Mouse (Mus musculus): ENCODE data around the gene Was. TPM values are rescaled to one million over a fixed set of nuclear protein-coding genes. Genes with fewer than 3 reads are reported as not detected.
"Not testable (repeated sequence)": the region's sequence is repeated elsewhere in the genome, so short reads cannot be mapped to it uniquely, and the experiment has no call there.

Gene Was
- polyA plus RNA-seq, 1 experiment: 2.8 TPM

DNA sequence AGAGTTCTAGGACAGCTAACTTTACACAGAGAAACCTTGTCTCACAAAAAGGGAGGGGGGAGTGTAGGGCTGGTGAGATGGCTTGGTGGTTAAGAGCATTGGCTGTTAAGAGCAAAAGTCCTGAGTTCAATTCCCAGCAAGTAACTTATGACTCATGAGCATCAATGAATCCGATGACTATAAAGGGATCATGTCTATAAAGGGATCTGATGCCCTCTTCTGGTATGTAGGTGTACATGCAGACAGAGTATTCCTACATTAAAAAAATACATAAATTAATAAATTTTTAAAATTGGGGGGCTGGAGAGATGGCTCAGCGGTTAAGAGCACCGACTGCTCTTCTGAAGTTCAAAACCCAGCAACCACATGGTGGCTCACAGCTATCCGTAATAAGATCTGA, 25.0 kb upstream of the Was start:
- H3K4me3 ChIP-seq (replicated peaks): no peak overlapping the region
- peaks cover 5% of the 10 kb centered on the region for H3K9me3 ChIP-seq (ENCODE audit: control insufficient read depth, low read length)
- H3K4me1 ChIP-seq (ENCODE audit: control insufficient read depth): peaks cover 4% of the 10 kb centered on the region; the same call in 1 of the 2 replicates
- no peak for TF ChIP-seq TAL1 (IDR thresholded peaks at IDR 0.05; ENCODE audit: low read length)
- no peak for TF ChIP-seq GATA1 (IDR thresholded peaks at IDR 0.05; ENCODE audit: low read length)
- no peaks in the 10 kb centered on the region for H3K27me3 ChIP-seq (ENCODE audit: control insufficient read depth)
- H3K36me3 ChIP-seq (ENCODE audit: control insufficient read depth): peaks cover 3% of the 10 kb centered on the region

DNA sequence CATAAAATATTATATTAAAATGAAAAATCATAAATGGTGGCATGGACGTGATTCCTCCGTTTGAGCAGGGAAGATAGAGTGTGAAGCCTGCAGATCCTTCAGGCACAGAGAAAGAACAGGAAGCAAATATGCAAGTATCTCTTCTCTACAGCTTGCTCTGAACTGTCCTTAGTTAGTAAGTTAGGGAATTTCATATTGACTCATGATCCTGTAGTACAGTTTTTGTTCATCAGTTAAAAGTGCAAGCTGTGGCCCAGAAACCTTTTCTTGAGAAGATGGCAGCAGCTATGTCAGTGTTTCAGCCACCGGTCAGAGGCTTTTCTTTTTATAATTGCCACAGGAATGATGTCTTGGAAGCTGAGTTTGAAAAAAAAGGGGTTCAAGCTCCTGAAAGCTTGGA, 14.7 kb upstream of the Was start:
- Histone ChIP-seq H3K27me3 (ENCODE audit: control insufficient read depth) (no peaks in the 10 kb centered on the region), H3K4me1 (ENCODE audit: control insufficient read depth) (peaks cover 31% of the 10 kb centered on the region), H3K4me3 (replicated peaks) (no peak overlapping the region), H3K36me3 (ENCODE audit: control insufficient read depth) (no peaks in the 10 kb centered on the region), H3K9me3 (ENCODE audit: control insufficient read depth, low read length) (no peaks in the 10 kb centered on the region)
- TF ChIP-seq TAL1 (IDR thresholded peaks at IDR 0.05; ENCODE audit: low read length): no peak
- no peak for TF ChIP-seq GATA1 (IDR thresholded peaks at IDR 0.05; ENCODE audit: low read length)

DNA sequence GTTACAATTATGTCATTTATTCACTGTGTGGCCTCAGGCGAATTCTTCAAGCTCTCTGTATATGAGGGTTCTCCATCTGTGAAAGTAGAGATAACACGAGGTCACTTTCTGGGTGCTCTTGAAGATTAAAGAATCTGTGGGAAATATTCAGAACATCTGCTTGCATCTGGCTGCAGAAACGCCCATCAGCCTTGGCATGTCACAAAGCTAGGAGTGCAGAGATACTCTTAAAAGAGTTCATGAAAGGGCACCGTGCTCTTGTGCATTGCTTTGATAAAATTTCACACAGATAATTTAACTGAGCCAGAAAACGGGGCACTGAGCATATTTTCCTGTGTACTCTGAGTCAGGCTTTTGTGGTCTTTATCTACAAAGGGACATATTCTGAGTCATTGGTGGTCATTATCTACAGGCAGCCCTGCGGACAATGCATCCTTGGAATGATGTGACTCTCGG, 11.9 kb upstream of the Was start:
- Histone ChIP-seq H3K36me3 (ENCODE audit: control insufficient read depth) (no peaks in the 10 kb centered on the region), H3K4me1 (ENCODE audit: control insufficient read depth) (peaks cover 39% of the 10 kb centered on the region), H3K9me3 (ENCODE audit: control insufficient read depth, low read length) (no peaks in the 10 kb centered on the region), H3K27me3 (ENCODE audit: control insufficient read depth) (no peaks in the 10 kb centered on the region), H3K4me3 (replicated peaks) (peak overlapping the region; percentile 4)
- peak; percentile 35; the same call in 1 of the 2 replicates for TF ChIP-seq GATA1 (IDR thresholded peaks at IDR 0.05; ENCODE audit: low read length)
- peak; percentile 61 for TF ChIP-seq TAL1 (IDR thresholded peaks at IDR 0.05; ENCODE audit: low read length)

DNA sequence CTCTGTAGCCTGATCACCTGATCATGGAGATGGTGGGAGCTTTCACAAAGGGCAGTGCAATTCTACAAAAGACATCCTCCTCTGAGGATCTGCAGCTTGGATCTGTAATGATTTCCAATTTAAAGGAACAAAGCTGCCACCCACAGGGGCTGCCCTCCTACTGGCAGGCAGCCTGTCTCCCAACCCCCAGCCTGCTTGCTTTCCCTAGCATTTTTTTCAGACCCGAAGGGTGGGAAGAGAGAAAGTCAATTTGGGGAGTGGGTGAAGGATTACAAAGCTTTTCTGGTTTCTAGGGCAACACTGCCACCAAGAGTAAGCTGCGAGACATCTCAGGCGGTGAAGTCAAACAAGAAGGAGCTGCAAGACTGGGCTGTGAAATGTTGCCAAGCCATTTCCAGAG, 10.7 kb upstream of the Was start:
- TF ChIP-seq TAL1 (IDR thresholded peaks at IDR 0.05; ENCODE audit: low read length) (no peak), GATA1 (IDR thresholded peaks at IDR 0.05; ENCODE audit: low read length) (no peak)
- Histone ChIP-seq H3K4me3 (replicated peaks) (no peak overlapping the region), H3K36me3 (ENCODE audit: control insufficient read depth) (no peaks in the 10 kb centered on the region), H3K27me3 (ENCODE audit: control insufficient read depth) (no peaks in the 10 kb centered on the region), H3K9me3 (ENCODE audit: control insufficient read depth, low read length) (no peaks in the 10 kb centered on the region), H3K4me1 (ENCODE audit: control insufficient read depth) (peaks cover 40% of the 10 kb centered on the region)

DNA sequence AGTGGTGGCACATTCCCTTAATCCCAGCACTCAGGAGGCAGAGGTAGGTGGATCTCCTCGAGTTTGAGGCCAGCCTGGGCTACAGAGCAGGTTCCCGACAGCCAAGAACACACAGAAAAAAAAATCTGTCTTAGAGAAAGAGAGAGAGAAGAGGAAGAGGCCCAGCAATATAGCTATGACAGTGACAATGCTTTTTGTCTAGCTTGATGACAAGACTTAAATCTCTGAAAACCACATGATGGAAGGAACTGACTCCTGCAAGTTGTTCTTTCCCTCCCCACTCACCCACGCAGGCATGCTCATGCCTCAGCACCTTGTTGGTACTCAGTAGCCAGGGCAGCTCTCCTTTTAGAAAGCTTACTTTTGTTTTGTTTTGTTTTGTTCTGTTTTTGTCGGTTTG, 9.1 kb upstream of the Was start:
- TF ChIP-seq GATA1 (IDR thresholded peaks at IDR 0.05; ENCODE audit: low read length) (no peak), TAL1 (IDR thresholded peaks at IDR 0.05; ENCODE audit: low read length) (no peak)
- peaks cover 46% of the 10 kb centered on the region for H3K4me1 ChIP-seq (ENCODE audit: control insufficient read depth)
- H3K36me3 ChIP-seq (ENCODE audit: control insufficient read depth): no peaks in the 10 kb centered on the region
- H3K27me3 ChIP-seq (ENCODE audit: control insufficient read depth): no peaks in the 10 kb centered on the region
- H3K9me3 ChIP-seq (ENCODE audit: control insufficient read depth, low read length): no peaks in the 10 kb centered on the region
- H3K4me3 ChIP-seq (replicated peaks): no peak overlapping the region

DNA sequence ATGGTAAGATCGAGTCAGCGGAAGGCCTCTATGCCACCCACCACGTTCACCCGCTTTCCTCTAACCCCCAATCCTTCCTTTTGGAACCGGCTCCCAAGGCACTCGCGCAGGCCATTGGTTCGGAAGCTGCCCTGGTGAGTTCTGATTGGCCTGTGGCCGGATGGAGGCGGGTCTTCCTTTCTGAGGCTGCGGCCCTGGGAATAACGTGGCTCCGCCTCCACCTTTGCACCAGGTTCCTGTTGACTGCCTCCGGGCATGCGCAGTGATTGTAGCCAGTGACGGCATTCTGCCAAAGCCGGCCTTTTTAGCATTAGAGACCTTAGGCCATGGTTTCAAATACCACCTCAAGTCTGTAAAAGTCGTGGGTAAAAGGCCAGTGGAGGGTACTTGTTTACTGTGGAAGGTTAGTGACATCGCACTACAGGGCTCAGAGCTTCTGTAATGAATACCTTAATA, 6.5 kb upstream of the Was start:
- no peaks in the 10 kb centered on the region for H3K9me3 ChIP-seq (ENCODE audit: control insufficient read depth, low read length)
- peak overlapping the region; percentile 62 for H3K4me3 ChIP-seq (replicated peaks)
- TF ChIP-seq GATA1 (IDR thresholded peaks at IDR 0.05; ENCODE audit: low read length) (no peak), TAL1 (IDR thresholded peaks at IDR 0.05; ENCODE audit: low read length) (no peak)
- no peaks in the 10 kb centered on the region for H3K36me3 ChIP-seq (ENCODE audit: control insufficient read depth)
- H3K27me3 ChIP-seq (ENCODE audit: control insufficient read depth): no peaks in the 10 kb centered on the region
- peaks cover 33% of the 10 kb centered on the region for H3K4me1 ChIP-seq (ENCODE audit: control insufficient read depth)

DNA sequence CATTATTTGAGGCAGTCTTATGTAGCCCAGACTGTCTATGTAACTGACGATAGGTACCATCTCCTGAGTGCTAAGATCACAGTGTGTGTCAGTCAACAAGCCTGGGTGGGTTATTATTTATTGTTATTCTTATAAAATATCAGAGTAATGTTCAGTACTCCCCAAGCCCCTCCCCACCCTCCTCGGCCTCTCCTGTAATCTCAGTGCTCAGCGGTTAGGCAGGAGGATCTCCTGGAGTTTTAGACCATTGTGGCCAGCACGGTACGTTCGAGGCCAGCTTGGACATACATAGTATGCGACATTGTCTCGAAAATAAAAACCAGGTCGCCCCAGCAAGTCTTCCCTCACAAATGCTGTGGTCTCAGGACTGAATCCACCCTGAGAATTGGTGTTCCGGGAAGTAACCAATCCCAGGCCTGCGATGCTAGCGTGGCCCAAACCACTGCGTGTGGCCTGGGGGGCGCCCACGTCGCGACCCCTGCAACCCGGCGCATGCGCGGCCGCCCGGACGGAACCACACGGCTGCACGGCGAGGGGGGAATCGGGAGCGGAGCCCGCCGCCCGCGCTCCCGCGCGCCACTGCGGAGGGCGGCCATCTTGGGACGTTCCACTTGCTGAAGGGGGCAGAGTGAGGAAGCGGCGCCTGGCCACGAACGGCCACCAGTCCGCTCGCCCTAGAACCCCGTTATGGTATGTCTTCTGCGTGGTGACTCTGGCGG, 5.9 kb upstream of the Was start:
- Histone ChIP-seq H3K4me1 (ENCODE audit: control insufficient read depth) (peaks cover 27% of the 10 kb centered on the region), H3K4me3 (replicated peaks) (peak overlapping the region; percentile 62)
- not testable (repeated sequence) for H3K36me3 ChIP-seq (ENCODE audit: control insufficient read depth); H3K27me3 ChIP-seq (ENCODE audit: control insufficient read depth); H3K9me3 ChIP-seq (ENCODE audit: control insufficient read depth, low read length)

DNA sequence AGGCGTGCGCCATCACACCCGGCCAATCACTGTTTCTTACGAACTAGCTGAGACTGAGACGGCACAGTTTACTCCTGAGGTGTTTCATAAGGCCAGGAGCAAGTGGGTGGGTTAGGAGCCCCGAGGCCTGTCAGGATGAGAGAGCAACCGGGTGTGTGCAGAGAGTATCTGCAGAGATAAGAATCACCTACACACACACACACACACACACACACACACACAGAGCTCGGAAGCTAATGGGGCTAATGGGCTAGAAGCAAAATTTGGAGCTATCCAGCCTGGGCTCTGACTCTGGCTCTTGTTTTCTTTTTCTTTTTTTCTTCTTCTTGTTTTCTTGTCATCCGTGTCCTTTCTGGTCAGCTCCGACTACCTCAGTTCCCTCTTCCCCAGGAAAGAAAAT, 5.2 kb upstream of the Was start:
- Histone ChIP-seq H3K27me3 (ENCODE audit: control insufficient read depth) (no peaks in the 10 kb centered on the region), H3K4me3 (replicated peaks) (peak overlapping the region; percentile 62), H3K9me3 (ENCODE audit: control insufficient read depth, low read length) (no peaks in the 10 kb centered on the region), H3K36me3 (ENCODE audit: control insufficient read depth) (no peaks in the 10 kb centered on the region), H3K4me1 (ENCODE audit: control insufficient read depth) (peaks cover 22% of the 10 kb centered on the region)
- TF ChIP-seq GATA1 (IDR thresholded peaks at IDR 0.05; ENCODE audit: low read length) (no peak), TAL1 (IDR thresholded peaks at IDR 0.05; ENCODE audit: low read length) (no peak)

DNA sequence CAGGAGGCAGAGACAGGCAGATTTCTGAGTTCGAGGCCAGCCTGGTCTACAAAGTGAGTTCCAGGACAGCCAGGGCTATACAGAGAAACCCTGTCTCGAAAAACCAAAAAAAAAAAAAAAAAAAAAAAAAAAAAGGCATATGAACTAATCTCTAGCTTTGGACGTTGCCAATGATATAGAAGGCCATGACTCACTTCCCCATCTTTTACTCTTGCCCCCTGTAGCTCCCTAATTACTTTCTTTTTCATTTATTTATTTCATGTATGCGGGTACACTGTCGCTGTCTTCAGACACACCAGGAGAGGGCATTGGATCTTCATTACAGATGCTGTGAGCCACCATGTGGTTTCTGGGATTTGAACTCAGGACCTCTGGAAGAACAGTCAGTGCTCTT, 653 bp upstream of the Was start:
- H3K4me1 ChIP-seq (ENCODE audit: control insufficient read depth): peaks cover 17% of the 10 kb centered on the region
- not testable (repeated sequence) for H3K27me3 ChIP-seq (ENCODE audit: control insufficient read depth); H3K36me3 ChIP-seq (ENCODE audit: control insufficient read depth); H3K4me3 ChIP-seq (replicated peaks); H3K9me3 ChIP-seq (ENCODE audit: control insufficient read depth, low read length)

DNA sequence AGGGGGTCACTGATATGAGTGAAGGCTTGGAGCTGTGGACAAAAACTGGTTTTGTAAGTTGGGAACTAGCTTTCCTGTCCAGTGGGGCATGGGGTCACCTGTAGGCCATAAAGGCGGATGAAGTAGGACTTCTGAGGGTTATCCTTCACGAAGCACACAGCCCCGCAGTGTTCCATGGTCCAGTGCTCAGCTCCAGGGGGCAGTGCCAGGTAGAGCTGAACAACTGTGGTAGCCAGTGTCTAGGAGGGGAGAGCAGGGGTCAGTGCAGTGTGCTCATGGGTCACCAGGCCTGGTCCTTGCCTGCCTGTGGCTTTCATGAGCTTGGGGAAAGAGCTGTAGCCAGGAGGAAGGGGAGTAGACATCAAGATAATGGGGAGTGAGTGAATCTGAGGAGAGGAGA, 552 bp downstream of the Was start:
- Histone ChIP-seq H3K9me3 (ENCODE audit: control insufficient read depth, low read length) (peaks cover 2% of the 10 kb centered on the region; the same call in 1 of the 2 replicates), H3K27me3 (ENCODE audit: control insufficient read depth) (no peaks in the 10 kb centered on the region), H3K4me3 (replicated peaks) (peak overlapping the region; percentile 43), H3K4me1 (ENCODE audit: control insufficient read depth) (peaks cover 12% of the 10 kb centered on the region), H3K36me3 (ENCODE audit: control insufficient read depth) (no peaks in the 10 kb centered on the region; the same call in 1 of the 2 replicates)
- TF ChIP-seq GATA1 (IDR thresholded peaks at IDR 0.05; ENCODE audit: low read length) (no peak), TAL1 (IDR thresholded peaks at IDR 0.05; ENCODE audit: low read length) (no peak)
